Mouse (Mus musculus): ENCODE data around the gene Mtmr12. TPM values are rescaled to one million over a fixed set of nuclear protein-coding genes. Genes with fewer than 3 reads are reported as not detected.
"Not testable (repeated sequence)": the region's sequence is repeated elsewhere in the genome, so short reads cannot be mapped to it uniquely, and the experiment has no call there.

The Mtmr12 gene
- polyA plus RNA-seq, 1 experiment from 2014 or later = 17.2 TPM

GRCm38 (mm10) chr15:12197361-12197760 lies 7.5 kb upstream of the Mtmr12 start:
- 83% methylated on average over 6 of the region's 6 CpGs for WGBS
- no peak overlapping the region for H3K4me2 ChIP-seq (ENCODE audit: low read depth, low read length)
- no peak for ATAC-seq (ENCODE audit: insufficient read depth, low FRiP score)

GRCm38 (mm10) chr15:12200021-12200420 lies 4.8 kb upstream of the Mtmr12 start:
- Histone ChIP-seq H3K4me2 (ENCODE audit: low read depth, low read length) (no peak overlapping the region), H3K9me3 (replicated peaks; ENCODE audit: control insufficient read depth, low read length) (no peaks in the 10 kb centered on the region), H3K27ac (ENCODE audit: low read length) (no peak overlapping the region), H3K4me3 (replicated peaks; ENCODE audit: low read length) (no peak overlapping the region), H3K4me1 (ENCODE audit: control insufficient read depth, insufficient read depth, low read length) (peaks cover 11% of the 10 kb centered on the region), H3K36me3 (ENCODE audit: control insufficient read depth, insufficient read depth, low read length) (no peaks in the 10 kb centered on the region), H3K9ac (ENCODE audit: low read length) (no peak overlapping the region), H3K27me3 (ENCODE audit: control insufficient read depth, insufficient read depth, low read length) (no peaks in the 10 kb centered on the region)
- 84% methylated on average over 7 of the region's 7 CpGs for WGBS
- ATAC-seq (ENCODE audit: insufficient read depth, low FRiP score) = no peak

More at GRCm38 (mm10) chr15:12197361-12197760, 7.5 kb upstream of the Mtmr12 start:
- no peak overlapping the region; the same call in 1 of the 2 replicates for H3K9ac ChIP-seq (ENCODE audit: low read length)
- no peaks in the 10 kb centered on the region for H3K9me3 ChIP-seq (replicated peaks; ENCODE audit: control insufficient read depth, low read length)
- no peaks in the 10 kb centered on the region for H3K27me3 ChIP-seq (ENCODE audit: control insufficient read depth, insufficient read depth, low read length)
- peaks cover 20% of the 10 kb centered on the region for H3K4me1 ChIP-seq (ENCODE audit: control insufficient read depth, insufficient read depth, low read length)
- H3K4me3 ChIP-seq (replicated peaks; ENCODE audit: low read length) = no peak overlapping the region
- H3K27ac ChIP-seq (ENCODE audit: low read length) = no peak overlapping the region
- no peaks in the 10 kb centered on the region for H3K36me3 ChIP-seq (ENCODE audit: control insufficient read depth, insufficient read depth, low read length)

GRCm38 (mm10) chr15:12201856-12202255 lies 3.0 kb upstream of the Mtmr12 start:
- H3K27me3 ChIP-seq (ENCODE audit: control insufficient read depth, insufficient read depth, low read length) = no peaks in the 10 kb centered on the region
- no peak for ATAC-seq (ENCODE audit: insufficient read depth, low FRiP score)

GRCm38 (mm10) chr15:12202456-12202855 lies 2.4 kb upstream of the Mtmr12 start:
- H3K27ac ChIP-seq (ENCODE audit: low read length) = no peak overlapping the region
- peaks cover 20% of the 10 kb centered on the region for H3K4me1 ChIP-seq (ENCODE audit: control insufficient read depth, insufficient read depth, low read length)
- no peaks in the 10 kb centered on the region for H3K36me3 ChIP-seq (ENCODE audit: control insufficient read depth, insufficient read depth, low read length)
- 87% methylated on average over 3 of the region's 3 CpGs for WGBS
- H3K27me3 ChIP-seq (ENCODE audit: control insufficient read depth, insufficient read depth, low read length) = no peaks in the 10 kb centered on the region
- no peaks in the 10 kb centered on the region for H3K9me3 ChIP-seq (replicated peaks; ENCODE audit: control insufficient read depth, low read length)
- ATAC-seq (ENCODE audit: insufficient read depth, low FRiP score) = no peak
- H3K4me2 ChIP-seq (ENCODE audit: low read depth, low read length) = no peak overlapping the region
- H3K4me3 ChIP-seq (replicated peaks; ENCODE audit: low read length) = no peak overlapping the region
- H3K9ac ChIP-seq (ENCODE audit: low read length) = no peak overlapping the region

More at GRCm38 (mm10) chr15:12201856-12202255, 3.0 kb upstream of the Mtmr12 start:
- Histone ChIP-seq H3K4me3 (replicated peaks; ENCODE audit: low read length) (no peak overlapping the region), H3K36me3 (ENCODE audit: control insufficient read depth, insufficient read depth, low read length) (no peaks in the 10 kb centered on the region), H3K27ac (ENCODE audit: low read length) (no peak overlapping the region), H3K9ac (ENCODE audit: low read length) (no peak overlapping the region), H3K4me2 (ENCODE audit: low read depth, low read length) (no peak overlapping the region), H3K9me3 (replicated peaks; ENCODE audit: control insufficient read depth, low read length) (no peaks in the 10 kb centered on the region), H3K4me1 (ENCODE audit: control insufficient read depth, insufficient read depth, low read length) (peaks cover 15% of the 10 kb centered on the region)

GRCm38 (mm10) chr15:12203008-12203407 lies 1.8 kb upstream of the Mtmr12 start:
- H3K36me3 ChIP-seq (ENCODE audit: control insufficient read depth, insufficient read depth, low read length); H3K4me2 ChIP-seq (ENCODE audit: low read depth, low read length); H3K27ac ChIP-seq (ENCODE audit: low read length): not testable (repeated sequence)

GRCm38 (mm10) chr15:12203512-12204318 lies 1.1 kb upstream of the Mtmr12 start:
- H3K9ac ChIP-seq (ENCODE audit: low read length) = peak overlapping the region; percentile 63
- H3K9me3 ChIP-seq (replicated peaks; ENCODE audit: control insufficient read depth, low read length) = no peaks in the 10 kb centered on the region
- peak overlapping the region; percentile 56 for H3K4me2 ChIP-seq (ENCODE audit: low read depth, low read length)
- ATAC-seq (ENCODE audit: insufficient read depth, low FRiP score) = no peak
- H3K4me1 ChIP-seq (ENCODE audit: control insufficient read depth, insufficient read depth, low read length) = peaks cover 26% of the 10 kb centered on the region
- H3K27ac ChIP-seq (ENCODE audit: low read length) = peak overlapping the region; percentile 85
- peak overlapping the region; percentile 88 for H3K4me3 ChIP-seq (replicated peaks; ENCODE audit: low read length)
- 18% methylated on average over 10 of the region's 10 CpGs for WGBS
- no peaks in the 10 kb centered on the region for H3K36me3 ChIP-seq (ENCODE audit: control insufficient read depth, insufficient read depth, low read length)
- no peaks in the 10 kb centered on the region for H3K27me3 ChIP-seq (ENCODE audit: control insufficient read depth, insufficient read depth, low read length)

More at GRCm38 (mm10) chr15:12203008-12203407, 1.8 kb upstream of the Mtmr12 start:
- not testable (repeated sequence) for H3K9ac ChIP-seq (ENCODE audit: low read length); ATAC-seq (ENCODE audit: insufficient read depth, low FRiP score); H3K9me3 ChIP-seq (replicated peaks; ENCODE audit: control insufficient read depth, low read length); H3K4me3 ChIP-seq (replicated peaks; ENCODE audit: low read length); H3K27me3 ChIP-seq (ENCODE audit: control insufficient read depth, insufficient read depth, low read length)
- H3K4me1 ChIP-seq (ENCODE audit: control insufficient read depth, insufficient read depth, low read length) = peaks cover 26% of the 10 kb centered on the region
- 90% methylated on average over 5 of the region's 5 CpGs for WGBS

- H3K4me1 ChIP-seq (ENCODE audit: control insufficient read depth, insufficient read depth, low read length) = peaks cover 35% of the 10 kb centered on the region
- no peaks in the 10 kb centered on the region for H3K9me3 ChIP-seq (replicated peaks; ENCODE audit: control insufficient read depth, low read length)
- WGBS = under 1% methylated on average over 66 of the region's 73 CpGs
- H3K27me3 ChIP-seq (ENCODE audit: control insufficient read depth, insufficient read depth, low read length) = no peaks in the 10 kb centered on the region
- peak overlapping the region; percentile 93 for H3K27ac ChIP-seq (ENCODE audit: low read length)
- peak overlapping the region; percentile 88 for H3K4me3 ChIP-seq (replicated peaks; ENCODE audit: low read length)
- H3K4me2 ChIP-seq (ENCODE audit: low read depth, low read length) = peak overlapping the region; percentile 83
- H3K9ac ChIP-seq (ENCODE audit: low read length) = peak overlapping the region; percentile 97
- 0 out of 2 replicates have a peak, but pooled peaks cover 3% of the 10 kb centered on the region for H3K36me3 ChIP-seq (ENCODE audit: control insufficient read depth, insufficient read depth, low read length)
- peak; percentile 75 for ATAC-seq (ENCODE audit: insufficient read depth, low FRiP score)
Measured at GRCm38 (mm10) chr15:12205160-12205901, 503 bp downstream of the Mtmr12 start.

- no peak for ATAC-seq (ENCODE audit: insufficient read depth, low FRiP score)
- Histone ChIP-seq H3K9me3 (replicated peaks; ENCODE audit: control insufficient read depth, low read length) (no peaks in the 10 kb centered on the region), H3K9ac (ENCODE audit: low read length) (peak overlapping the region; percentile 97), H3K27ac (ENCODE audit: low read length) (peak overlapping the region; percentile 93; the same call in 1 of the 2 replicates), H3K4me1 (ENCODE audit: control insufficient read depth, insufficient read depth, low read length) (peaks cover 35% of the 10 kb centered on the region), H3K27me3 (ENCODE audit: control insufficient read depth, insufficient read depth, low read length) (no peaks in the 10 kb centered on the region), H3K36me3 (ENCODE audit: control insufficient read depth, insufficient read depth, low read length) (0 out of 2 replicates have a peak, but pooled peaks cover 3% of the 10 kb centered on the region), H3K4me3 (replicated peaks; ENCODE audit: low read length) (peak overlapping the region; percentile 88), H3K4me2 (ENCODE audit: low read depth, low read length) (peak overlapping the region; percentile 83)
- WGBS = 28% methylated on average over 14 of the region's 14 CpGs
Measured at GRCm38 (mm10) chr15:12205902-12206645, 1.2 kb downstream of the Mtmr12 start.

All from stomach, embryonic 16.5 days (tissue).